Mouse (Mus musculus) layer of hippocampus, postnatal 14 days (tissue): Measurements from ENCODE around the gene Cpe. TPM values are rescaled to one million over a fixed set of nuclear protein-coding genes. Genes with fewer than 3 reads are reported as not detected.

Experiments
- DNase-seq, 2 experiments: peaks; one replicate each; pipeline ENCODE4 v3.0.0; 2021 to 2022; ENCODE audit warnings: low spot score in 2 of 2, mixed read lengths in 1 of 2
- total RNA-seq, 2 experiments: library from RNA; stranded (reverse); gene quantifications; 2 replicates each; pipeline ENCODE4 v1.2.3; 2021

The Cpe gene
- total RNA-seq, 2 experiments from 2014 or later, result 3,147 to 3,263 TPM

GRCm38 (mm10) chr8:64578221-64578620 lies 114.6 kb downstream of the Cpe start:
- DNase-seq, result no peak

GRCm38 (mm10) chr8:64575001-64575400 lies 117.9 kb downstream of the Cpe start:
- no peak for DNase-seq

GRCm38 (mm10) chr8:64548054-64548850 lies 144.6 kb downstream of the Cpe start:
- DNase-seq, result peak; percentile 4 to 78

GRCm38 (mm10) chr8:64543441-64543840 lies 149.4 kb downstream of the Cpe start:
- DNase-seq, result no peak

Other genes with a start within 250 kb of the Cpe start
- 100 to 1,000 TPM; 101 to 138 TPM for gene Msmo1, start 40.7 kb upstream of the Cpe start, total RNA-seq
- gene Klhl2, start 157.0 kb upstream of the Cpe start, total RNA-seq, result 100 to 1,000 TPM; 220 to 258 TPM